Mouse (Mus musculus) CH12.LX (cell line): Measurements from ENCODE around the gene Sin3a.

Experiments
- BHLHE40 ChIP-seq: IDR thresholded peaks from 2 replicates; pipeline ENCODE4 v1.6.1; 2011; ENCODE audit warnings: mild to moderate bottlenecking, low read depth, low read length, improper control_type of control experiment
- CHD2 ChIP-seq: IDR thresholded peaks from 2 replicates; pipeline ENCODE4 v1.6.1; 2011; ENCODE audit warnings: low read length, improper control_type of control experiment
- CTCF ChIP-seq, 2 experiments: IDR thresholded peaks in 1 of 2; conservative IDR thresholded peaks in 1 of 2; 2 replicates each; pipeline ENCODE4 v1.5.1; 2011 to 2012; ENCODE audit warnings: low read depth in 2 of 2, low read length in 2 of 2, improper control_type of control experiment in 1 of 2, inconsistent platforms in 1 of 2, mild to moderate bottlenecking in 1 of 2, moderate library complexity in 1 of 2
- ETS1 ChIP-seq: conservative IDR thresholded peaks from 2 replicates; pipeline ENCODE4 v1.6.1; 2012; ENCODE audit warnings: low read depth, mild to moderate bottlenecking, inconsistent platforms, low read length, improper control_type of control experiment, moderate library complexity
- HCFC1 ChIP-seq: IDR thresholded peaks from 2 replicates; pipeline ENCODE4 v1.6.1; 2012; ENCODE audit warnings: low read depth, mild to moderate bottlenecking, inconsistent platforms, low read length, improper control_type of control experiment
- JUND ChIP-seq: conservative IDR thresholded peaks from 2 replicates; pipeline ENCODE4 v1.6.1; 2011; ENCODE audit warnings: low read depth, low read length, improper control_type of control experiment
- UBTF ChIP-seq: IDR thresholded peaks from 2 replicates; pipeline ENCODE4 v1.6.1; 2012; ENCODE audit warnings: low read depth, mild to moderate bottlenecking, inconsistent platforms, low read length, improper control_type of control experiment, moderate library complexity
- USF1 ChIP-seq: IDR thresholded peaks from 2 replicates; pipeline ENCODE4 v1.6.1; 2014; ENCODE audit warnings: low read depth, mild to moderate bottlenecking, inconsistent platforms, low read length, improper control_type of control experiment

DNA sequence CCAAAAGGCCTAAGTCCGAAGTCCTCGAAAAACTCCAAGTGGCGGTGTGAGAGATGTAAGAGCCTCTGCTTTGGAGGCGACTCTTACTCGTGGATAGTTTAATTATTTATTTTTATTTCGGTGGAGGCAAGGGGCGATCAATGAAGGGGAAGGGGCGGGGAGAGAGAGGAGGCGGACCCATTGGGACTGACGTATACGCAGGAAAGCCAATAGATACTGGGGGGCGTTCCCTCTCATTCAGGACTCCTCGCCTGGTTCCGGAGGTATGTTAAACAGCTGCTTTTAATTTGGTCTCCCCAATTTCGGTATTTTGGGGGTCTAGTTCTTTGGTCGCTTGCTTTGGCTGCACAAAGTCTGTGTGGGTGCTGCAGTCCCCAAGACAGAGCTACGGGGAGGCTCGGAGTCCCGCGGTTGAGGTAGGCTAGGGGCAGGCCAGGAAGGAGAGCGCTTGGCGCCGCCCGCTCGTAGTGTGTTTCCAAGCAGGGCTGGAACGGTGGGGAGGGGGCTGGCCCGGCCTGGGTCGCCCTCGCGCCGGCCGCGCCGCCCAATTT, at the start of gene Sin3a:
- TF ChIP-seq UBTF (no peak), JUND (no peak), USF1 (no peak), CTCF (conservative IDR thresholded peaks at IDR 0.05 in 1 of 2, IDR thresholded peaks at IDR 0.05 in 1 of 2; ENCODE audit: low read depth in 2 of 2, low read length in 2 of 2) (no peak), BHLHE40 (no peak), HCFC1 (peak; percentile 12; the same call in 1 of the 2 replicates), ETS1 (no peak), CHD2 (no peak)
